Mouse (Mus musculus) CH12F3 (cell line): ENCODE measurements around the gene Olfr291.

Source experiments
- in situ Hi-C: fragments of 300-500 bp; cut with MboI; formaldehyde crosslinking; loops from 2 replicates; pipeline ENCODE4 v1.14.3; 2020; ENCODE audit warnings: low sequenced_read_pairs

The Olfr291 gene

DNA sequence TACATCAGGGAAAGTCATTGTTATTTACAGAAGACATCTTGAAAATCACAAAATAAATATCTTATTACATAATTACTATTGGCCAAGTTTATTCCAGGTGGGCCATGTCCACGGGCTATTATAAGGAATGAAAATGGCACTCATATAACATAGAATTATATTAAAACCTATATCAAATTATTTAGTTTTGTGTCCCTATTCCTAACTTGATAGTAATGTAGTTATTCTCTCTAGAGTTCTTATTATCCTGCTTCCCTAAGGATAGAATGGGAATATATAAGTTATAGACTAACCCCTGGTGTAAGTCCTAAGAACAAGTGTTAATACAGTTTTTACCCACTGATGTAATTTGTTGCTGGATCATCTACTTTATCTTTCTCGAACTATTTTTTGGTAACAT, at the start of gene Olfr291:
Olfr291 (plus strand) TSS at position 301 of the 400 bp plus-strand sequence.
- in situ Hi-C loops, result no loop called here

- in situ Hi-C loops, result no loop called here
Observed at GRCm38 (mm10) chr7:84805224-84805623, 48.1 kb upstream of the Olfr291 start.

GRCm38 (mm10) chr7:84806159-84806558, 47.2 kb upstream of the Olfr291 start:
- in situ Hi-C loops, result no loop called here

DNA sequence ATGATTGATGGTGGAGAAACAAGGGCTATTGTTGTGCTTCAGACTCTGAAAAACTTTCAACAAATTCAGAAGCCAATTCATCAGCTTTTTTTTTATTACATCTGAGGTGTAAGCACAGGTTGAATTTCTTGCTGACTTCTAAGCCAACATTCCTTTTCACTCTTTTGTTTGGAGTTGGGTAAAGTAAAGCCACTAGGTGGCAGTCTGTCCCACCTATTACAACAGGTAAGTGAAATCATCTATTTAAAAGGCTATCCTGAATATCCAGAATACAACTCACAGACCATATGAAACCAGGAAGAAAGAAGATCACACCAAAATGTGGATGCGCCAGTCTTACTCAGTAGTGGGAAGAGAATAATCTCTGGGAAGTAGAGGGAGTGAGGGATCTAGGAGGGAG, 31.2 kb downstream of the Olfr291 start:
- in situ Hi-C loops, result no loop called here
